Mouse (Mus musculus) stomach, embryonic 16.5 days (tissue): ENCODE results near the gene Stk11. TPM values are rescaled to one million over a fixed set of nuclear protein-coding genes. Genes with fewer than 3 reads are reported as not detected.

Experiments
- ATAC-seq: fragments of 200-750 bp; cut with Nextera tagmentation; 2 replicates; pipeline ENCODE4 v1.8.0; 2017; ENCODE audit warnings: moderate number of reproducible peaks, moderate TSS enrichment; ENCODE audit not compliant: insufficient read depth, low FRiP score
- H3K27ac ChIP-seq: fragments of 300-500 bp; sonication (generic); 2 replicates; pipeline ENCODE4 v1.5.1; 2014; ENCODE audit warnings: low read length
- H3K27me3 ChIP-seq: fragments of 300-500 bp; sonication (generic); 2 replicates; pipeline ENCODE4 v1.6.1; 2014; ENCODE audit warnings: low read length, control low read depth, mixed read lengths; ENCODE audit not compliant: control insufficient read depth, insufficient read depth
- H3K36me3 ChIP-seq: fragments of 300-500 bp; sonication (generic); 2 replicates; pipeline ENCODE4 v1.6.1; 2014; ENCODE audit warnings: low read length; ENCODE audit not compliant: control insufficient read depth, insufficient read depth
- H3K4me1 ChIP-seq: fragments of 300-500 bp; sonication (generic); 2 replicates; pipeline ENCODE4 v1.6.1; 2014; ENCODE audit warnings: low read length, control low read depth, mixed read lengths; ENCODE audit not compliant: control insufficient read depth, insufficient read depth
- H3K4me2 ChIP-seq: fragments of 300-500 bp; sonication (generic); 2 replicates; pipeline ENCODE4 v1.6.1; 2014; ENCODE audit warnings: low read depth, low read length, mixed read lengths
- H3K4me3 ChIP-seq: fragments of 300-500 bp; sonication (generic); replicated peaks from 2 replicates; pipeline ENCODE4 v1.5.1; 2014; ENCODE audit warnings: mild to moderate bottlenecking, low read length
- H3K9ac ChIP-seq: fragments of 300-500 bp; sonication (generic); 2 replicates; pipeline ENCODE4 v1.6.1; 2014; ENCODE audit warnings: low read length
- H3K9me3 ChIP-seq: fragments of 300-500 bp; sonication (generic); replicated peaks from 2 replicates; pipeline ENCODE4 v1.6.1; 2016; ENCODE audit warnings: low read length, control low read depth; ENCODE audit not compliant: control insufficient read depth
- WGBS: fragments of 180-500 bp; shearing (Covaris S2); extraction: QIAGEN DNeasy Blood & Tissue Kit; methylation state at CpG from one replicate; pipeline ENCODE4 v1.1.7; 2014; 5-methylcytosine and 5-hydroxymethylcytosine counted together
- polyA plus RNA-seq: library from polyadenylated mRNA; unstranded; fragments of >200 nt; fragmentation: Nextera tagmentation; extraction: Ambion mirVana; gene quantifications from 2 replicates; pipeline ENCODE4 v1.2.1, GENCODE M21; 2015

Gene Stk11
- polyA plus RNA-seq, 1 experiment from 2014 or later, result 14.5 TPM

GRCm38 (mm10) chr10:80160455-80161371 is 45.1 kb downstream of the Stk11 start:
- H3K4me1 ChIP-seq, result peaks cover 86% of the 10 kb centered on the region
- no peaks in the 10 kb centered on the region for H3K27me3 ChIP-seq
- H3K4me2 ChIP-seq, result peak overlapping the region; percentile 88
- H3K9ac ChIP-seq, result peak overlapping the region; percentile 71
- H3K4me3 ChIP-seq, result peak overlapping the region; percentile 50
- peaks cover 12% of the 10 kb centered on the region for H3K36me3 ChIP-seq
- ATAC-seq, result peak; percentile 12; the same call in 1 of the 2 replicates
- no peaks in the 10 kb centered on the region for H3K9me3 ChIP-seq
- 1% methylated on average over 33 of the region's 33 CpGs for WGBS
- H3K27ac ChIP-seq, result peak overlapping the region; percentile 99

- 13% methylated on average over 7 of the region's 7 CpGs for WGBS
- peaks cover 4% of the 10 kb centered on the region; the same call in 1 of the 2 replicates for H3K36me3 ChIP-seq
- peaks cover 85% of the 10 kb centered on the region for H3K4me1 ChIP-seq
- H3K4me3 ChIP-seq, result peak overlapping the region; percentile 50
- ATAC-seq, result peak; percentile 4; the same call in 1 of the 2 replicates
- H3K9ac ChIP-seq, result peak overlapping the region; percentile 71
- no peaks in the 10 kb centered on the region for H3K9me3 ChIP-seq
- H3K27me3 ChIP-seq, result no peaks in the 10 kb centered on the region
- peak overlapping the region; percentile 88 for H3K4me2 ChIP-seq
- peak overlapping the region; percentile 99 for H3K27ac ChIP-seq
Observed at GRCm38 (mm10) chr10:80161522-80162242, 46.1 kb downstream of the Stk11 start.

- Histone ChIP-seq H3K4me2 (peak overlapping the region; percentile 88), H3K4me3 (no peak overlapping the region), H3K27me3 (no peaks in the 10 kb centered on the region), H3K36me3 (no peaks in the 10 kb centered on the region), H3K4me1 (peaks cover 84% of the 10 kb centered on the region), H3K9ac (no peak overlapping the region; the same call in none of the 2 replicates), H3K27ac (peak overlapping the region; percentile 99), H3K9me3 (no peaks in the 10 kb centered on the region)
- WGBS, result 76% methylated on average over 3 of the region's 3 CpGs
- ATAC-seq, result no peak
Observed at GRCm38 (mm10) chr10:80162243-80162608, 46.6 kb downstream of the Stk11 start.

GRCm38 (mm10) chr10:80162716-80163299 is 47.2 kb downstream of the Stk11 start:
- no peak overlapping the region for H3K4me3 ChIP-seq
- H3K4me2 ChIP-seq, result no peak overlapping the region
- peaks cover 81% of the 10 kb centered on the region for H3K4me1 ChIP-seq
- peak overlapping the region; percentile 25; the same call in 1 of the 2 replicates for H3K9ac ChIP-seq
- H3K27me3 ChIP-seq, result no peaks in the 10 kb centered on the region
- 72% methylated on average over 6 of the region's 6 CpGs for WGBS
- H3K36me3 ChIP-seq, result no peaks in the 10 kb centered on the region
- ATAC-seq, result no peak
- peak overlapping the region; percentile 99; the same call in 1 of the 2 replicates for H3K27ac ChIP-seq
- H3K9me3 ChIP-seq, result no peaks in the 10 kb centered on the region

DNA sequence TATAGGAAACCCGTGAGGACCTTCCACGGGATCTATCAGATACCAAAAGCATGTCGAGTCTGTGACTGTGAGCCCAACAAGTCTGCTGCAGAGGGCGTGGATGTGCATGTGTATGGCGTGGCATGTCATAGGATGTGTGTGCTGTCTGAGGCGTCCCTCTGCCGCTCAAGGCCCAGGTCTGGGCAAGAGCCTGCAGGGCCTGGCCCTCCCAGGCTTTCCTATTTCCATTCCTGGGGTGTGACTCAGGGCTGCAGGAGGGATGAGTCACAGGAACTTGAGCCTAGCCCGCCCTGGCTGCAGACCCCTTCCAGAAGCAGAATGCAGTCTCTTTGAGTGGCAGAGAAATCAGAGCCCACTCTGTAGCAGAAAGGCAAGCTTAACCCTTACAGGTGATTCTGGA is 48.1 kb downstream of the Stk11 start:
- peak overlapping the region; percentile 71 for H3K9ac ChIP-seq

GRCm38 (mm10) chr10:80164161-80164997 is 48.8 kb downstream of the Stk11 start:
- Histone ChIP-seq H3K9me3 (no peaks in the 10 kb centered on the region), H3K27me3 (no peaks in the 10 kb centered on the region), H3K9ac (peak overlapping the region; percentile 71), H3K4me3 (peak overlapping the region; percentile 44), H3K27ac (peak overlapping the region; percentile 81), H3K4me1 (peaks cover 74% of the 10 kb centered on the region), H3K36me3 (no peaks in the 10 kb centered on the region), H3K4me2 (peak overlapping the region; percentile 86)
- 8% methylated on average over 44 of the region's 44 CpGs for WGBS
- ATAC-seq, result no peak

More for the DNA sequence above, 48.1 kb downstream of the Stk11 start:
- H3K4me3 ChIP-seq, result no peak overlapping the region
- H3K27me3 ChIP-seq, result no peaks in the 10 kb centered on the region
- H3K36me3 ChIP-seq, result no peaks in the 10 kb centered on the region
- H3K9me3 ChIP-seq, result no peaks in the 10 kb centered on the region
- 56% methylated on average over 8 of the region's 8 CpGs for WGBS
- no peak for ATAC-seq
- H3K4me2 ChIP-seq, result 0 out of 2 replicates have a peak overlapping the region, but pooled peaks have one; percentile 2
- peaks cover 75% of the 10 kb centered on the region for H3K4me1 ChIP-seq
- H3K27ac ChIP-seq, result peak overlapping the region; percentile 81

- WGBS, result under 1% methylated on average over 17 of the region's 17 CpGs
- H3K36me3 ChIP-seq, result no peaks in the 10 kb centered on the region
- no peaks in the 10 kb centered on the region for H3K9me3 ChIP-seq
- H3K4me1 ChIP-seq, result peaks cover 71% of the 10 kb centered on the region
- H3K4me2 ChIP-seq, result peak overlapping the region; percentile 86
- peak; percentile 33 for ATAC-seq
- peak overlapping the region; percentile 81 for H3K27ac ChIP-seq
- H3K27me3 ChIP-seq, result no peaks in the 10 kb centered on the region
- peak overlapping the region; percentile 71 for H3K9ac ChIP-seq
- peak overlapping the region; percentile 44 for H3K4me3 ChIP-seq
Observed at GRCm38 (mm10) chr10:80164998-80165344, 49.4 kb downstream of the Stk11 start.

DNA sequence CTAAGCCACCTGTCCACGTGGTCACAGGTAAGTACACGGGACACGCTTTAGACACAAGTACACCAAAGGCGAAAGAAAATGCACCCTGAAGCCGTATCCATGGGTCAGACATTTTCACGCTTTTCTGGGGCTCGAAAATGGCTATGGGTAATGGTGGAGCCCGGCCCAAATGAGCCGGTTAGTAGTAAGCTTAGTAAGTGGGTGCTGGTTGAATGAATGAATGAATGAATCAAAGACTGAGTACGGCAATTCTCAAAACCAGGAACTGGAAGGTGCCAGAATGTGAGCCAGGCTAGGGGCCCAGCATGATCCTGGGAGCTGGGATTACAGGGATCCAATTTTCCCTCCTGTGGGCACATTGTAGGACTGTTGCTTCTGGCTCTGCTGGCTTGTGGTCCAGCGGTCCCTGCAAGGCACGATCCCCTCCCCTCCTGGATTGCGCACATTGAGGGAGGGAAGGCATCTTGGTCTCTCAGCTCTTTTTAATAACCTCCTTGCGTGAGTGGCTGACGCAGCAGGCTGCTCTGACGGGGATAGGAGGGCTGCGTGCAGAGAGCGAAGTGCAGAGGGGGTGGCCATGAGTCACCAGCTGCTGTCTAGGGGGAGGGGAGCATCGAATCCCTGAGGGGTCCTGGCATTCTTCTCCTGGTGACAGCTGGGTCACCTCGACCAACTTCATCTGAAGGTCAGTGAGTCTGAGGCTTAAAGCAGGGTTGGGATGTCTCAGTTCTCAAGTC is 50.0 kb downstream of the Stk11 start, which contains the start of gene Cirbp:
Cirbp (plus strand) TSS at position 594 of the 737 bp plus-strand sequence.
- WGBS, result 18% methylated on average over 20 of the region's 20 CpGs
- Histone ChIP-seq H3K27me3 (no peaks in the 10 kb centered on the region), H3K27ac (peak within 1 kb of the TSS; percentile 83), H3K4me1 (peaks cover 66% of the 10 kb centered on the region), H3K36me3 (0 out of 2 replicates have a peak, but pooled peaks cover 3% of the 10 kb centered on the region), H3K4me3 (peak within 1 kb of the TSS; percentile 75), H3K9me3 (no peaks in the 10 kb centered on the region), H3K9ac (peak within 1 kb of the TSS; percentile 71), H3K4me2 (peak within 1 kb of the TSS; percentile 86)
- no peak for ATAC-seq
